Mouse (Mus musculus): Measurements from ENCODE around the gene Acvr2b.

The Acvr2b gene

GRCm38 (mm10) chr9:119408898-119409664, 7.2 kb downstream of the Acvr2b start:
- no peak for DNase-seq

GRCm38 (mm10) chr9:119409864-119410263, 7.9 kb downstream of the Acvr2b start:
- no peak for DNase-seq

GRCm38 (mm10) chr9:119418025-119418424, 16.1 kb downstream of the Acvr2b start:
- no peak for DNase-seq

GRCm38 (mm10) chr9:119419852-119420438, 18.0 kb downstream of the Acvr2b start:
- DNase-seq: peak; percentile 60 to 63

- peak; percentile 26 to 42 for DNase-seq
Observed at GRCm38 (mm10) chr9:119425217-119425975, 23.5 kb downstream of the Acvr2b start.

- no peak for DNase-seq
Observed at GRCm38 (mm10) chr9:119425976-119426415, 24.1 kb downstream of the Acvr2b start.

GRCm38 (mm10) chr9:119426483-119426882, 24.6 kb downstream of the Acvr2b start:
- DNase-seq: no peak

GRCm38 (mm10) chr9:119430311-119430710, 28.4 kb downstream of the Acvr2b start:
- peak; percentile 85 for DNase-seq

- no peak for DNase-seq
Observed at GRCm38 (mm10) chr9:119435855-119436254, 33.9 kb downstream of the Acvr2b start.

GRCm38 (mm10) chr9:119438065-119438464, 36.1 kb downstream of the Acvr2b start:
- DNase-seq: no peak

- DNase-seq: no peak
Observed at GRCm38 (mm10) chr9:119438498-119439000, 36.6 kb downstream of the Acvr2b start.

- peak; percentile 99 to 100 for DNase-seq
Observed at GRCm38 (mm10) chr9:119444738-119445429, 43.0 kb downstream of the Acvr2b start, which contains the start of gene Exog. TSS of gene Exog (plus strand) at chr9:119444943.

GRCm38 (mm10) chr9:119445737-119446136, 43.8 kb downstream of the Acvr2b start:
- no peak for DNase-seq

- no peak for DNase-seq
Observed at GRCm38 (mm10) chr9:119455967-119456366, 54.0 kb downstream of the Acvr2b start.

GRCm38 (mm10) chr9:119457122-119457521, 55.2 kb downstream of the Acvr2b start:
- DNase-seq: no peak

GRCm38 (mm10) chr9:119460410-119460809, 58.5 kb downstream of the Acvr2b start:
- peak; percentile 68 to 70 for DNase-seq

- DNase-seq: no peak
Observed at GRCm38 (mm10) chr9:119465056-119465455, 63.1 kb downstream of the Acvr2b start.

- DNase-seq: peak; percentile 39 to 53
Observed at GRCm38 (mm10) chr9:119465595-119465994, 63.7 kb downstream of the Acvr2b start.

- DNase-seq: no peak
Observed at GRCm38 (mm10) chr9:119469691-119470353, 67.9 kb downstream of the Acvr2b start.

- DNase-seq: no peak
Observed at GRCm38 (mm10) chr9:119472412-119472918, 70.5 kb downstream of the Acvr2b start.

- no peak for DNase-seq
Observed at GRCm38 (mm10) chr9:119473011-119473410, 71.1 kb downstream of the Acvr2b start.

Data from cerebellum, postnatal 36 days (tissue).